Mouse (Mus musculus) ES-E14 (cell line): ENCODE data around the gene 2010300C02Rik.

Experiments
- MAFK ChIP-seq: IDR thresholded peaks from 2 replicates; pipeline ENCODE4 v1.6.1; 2014; ENCODE audit warnings: mild to moderate bottlenecking, low read depth, low read length, inconsistent platforms; ENCODE audit not compliant: insufficient read depth
- ZNF384 ChIP-seq: IDR thresholded peaks from 2 replicates; pipeline ENCODE4 v1.6.1; 2012; ENCODE audit warnings: low read depth, low read length, inconsistent platforms

DNA sequence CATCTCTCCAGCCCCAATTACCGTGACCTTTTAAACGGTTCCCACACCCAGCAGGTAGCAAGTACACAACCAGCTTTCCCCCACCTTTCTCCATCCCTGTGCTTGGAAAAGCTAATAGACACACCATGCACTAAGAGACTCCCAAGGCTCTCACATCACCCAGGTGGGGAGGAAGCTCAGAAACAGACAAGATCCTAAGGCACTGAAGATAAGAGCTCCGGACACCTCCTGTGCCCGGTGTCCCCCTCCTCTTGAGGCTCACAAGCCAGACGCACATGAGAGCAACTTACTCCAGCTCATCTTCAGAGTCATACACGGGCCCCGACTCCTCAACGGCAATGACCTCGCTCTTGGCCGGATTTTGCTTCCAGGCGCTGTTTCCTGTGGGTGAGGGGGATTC lies 82.3 kb downstream of the 2010300C02Rik start:
- TF ChIP-seq MAFK (no peak), ZNF384 (no peak)
